Mouse (Mus musculus) neural tube, embryonic 13.5 days (tissue): Measurements from ENCODE around the gene Tpo. TPM values are rescaled to one million over a fixed set of nuclear protein-coding genes. Genes with fewer than 3 reads are reported as not detected.

ENCODE experiments used
- ATAC-seq: fragments of 200-750 bp; cut with Nextera tagmentation; 2 replicates; pipeline ENCODE4 v1.8.0; 2017; ENCODE audit warnings: low read depth, mild to moderate bottlenecking, moderate TSS enrichment, moderate library complexity
- H3K27ac ChIP-seq: fragments of 300-500 bp; sonication (generic); replicated peaks from 2 replicates; pipeline ENCODE4 v1.5.1; 2015; ENCODE audit warnings: moderate library complexity, mild to moderate bottlenecking, inconsistent platforms
- H3K27me3 ChIP-seq: fragments of 300-500 bp; sonication (generic); 2 replicates; pipeline ENCODE4 v1.6.1; 2015; ENCODE audit warnings: mild to moderate bottlenecking, inconsistent platforms
- H3K36me3 ChIP-seq: fragments of 300-500 bp; sonication (generic); 2 replicates; pipeline ENCODE4 v1.6.1; 2015; ENCODE audit warnings: mild to moderate bottlenecking, inconsistent platforms
- H3K4me1 ChIP-seq: fragments of 300-500 bp; sonication (generic); replicated peaks from 2 replicates; pipeline ENCODE4 v1.6.1; 2015; ENCODE audit warnings: inconsistent platforms
- H3K4me2 ChIP-seq: fragments of 300-500 bp; sonication (generic); 2 replicates; pipeline ENCODE4 v1.6.1; 2015; ENCODE audit warnings: inconsistent platforms, mild to moderate bottlenecking, moderate library complexity
- H3K4me3 ChIP-seq: fragments of 300-500 bp; sonication (generic); 2 replicates; pipeline ENCODE4 v1.5.1; 2015; ENCODE audit warnings: mild to moderate bottlenecking, inconsistent platforms
- H3K9ac ChIP-seq: fragments of 300-500 bp; sonication (generic); 2 replicates; pipeline ENCODE4 v1.6.1; 2015; ENCODE audit warnings: moderate library complexity, mild to moderate bottlenecking, inconsistent platforms
- H3K9me3 ChIP-seq: fragments of 300-500 bp; sonication (generic); 2 replicates; pipeline ENCODE4 v1.6.1; 2016; ENCODE audit warnings: inconsistent platforms
- WGBS: fragments of 180-500 bp; shearing (Covaris S2); methylation state at CpG from one replicate; pipeline ENCODE4 v1.1.7; 2015; 5-methylcytosine and 5-hydroxymethylcytosine counted together
- polyA plus RNA-seq: library from polyadenylated mRNA; unstranded; fragments of >200 nt; fragmentation: Nextera tagmentation; extraction: Ambion mirVana; gene quantifications from 2 replicates; pipeline ENCODE4 v1.2.1, GENCODE M21; 2015

The Tpo gene
- polyA plus RNA-seq, 1 experiment from 2014 or later = not detected

DNA sequence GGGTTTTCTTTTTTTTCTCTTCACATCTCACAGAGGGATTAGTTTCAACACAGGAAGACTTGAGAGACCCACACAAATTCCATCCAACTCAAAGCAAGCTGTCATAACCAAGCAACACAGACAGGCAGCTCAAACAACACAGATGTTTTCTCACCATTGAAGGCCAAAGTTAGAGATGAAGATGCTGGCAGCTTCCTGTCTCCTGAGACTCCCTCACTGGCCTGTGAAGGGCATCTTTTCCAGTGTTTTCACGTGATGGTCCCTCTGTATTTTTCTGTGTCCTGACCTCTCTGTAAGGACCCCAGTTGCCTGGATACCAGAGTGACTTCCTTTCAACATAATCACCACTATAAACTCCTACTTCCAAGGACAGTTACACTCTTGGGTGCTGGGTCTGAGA lies 97.0 kb downstream of the Tpo start:
- no peak overlapping the region for H3K4me2 ChIP-seq
- H3K4me3 ChIP-seq = no peak overlapping the region
- no peak for ATAC-seq
- 21% methylated on average over 1 of the region's 1 CpGs for WGBS
- H3K4me1 ChIP-seq = peaks cover 30% of the 10 kb centered on the region
- H3K9ac ChIP-seq = no peak overlapping the region
- H3K27ac ChIP-seq = peak overlapping the region; percentile 74
- no peaks in the 10 kb centered on the region for H3K36me3 ChIP-seq
- no peaks in the 10 kb centered on the region for H3K9me3 ChIP-seq
- no peaks in the 10 kb centered on the region for H3K27me3 ChIP-seq

DNA sequence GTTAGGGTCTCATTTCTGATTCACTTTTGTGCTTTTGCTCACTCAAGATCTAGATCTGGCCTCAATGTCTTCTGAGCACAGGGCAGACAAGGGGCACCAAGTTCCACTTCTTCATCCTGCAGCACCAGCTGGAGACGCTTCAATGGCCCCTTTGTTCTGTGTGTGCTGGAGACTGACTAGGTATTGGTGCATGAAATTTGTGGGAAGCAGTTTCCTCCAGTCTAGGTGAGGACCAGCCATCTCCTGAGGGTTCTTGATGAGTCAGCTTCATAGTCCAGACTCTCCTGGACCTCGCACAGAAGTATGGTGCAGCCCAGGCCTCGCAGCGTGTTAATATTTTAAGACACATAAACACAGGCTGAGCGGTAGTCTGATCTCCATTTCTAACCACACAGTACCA lies 97.7 kb downstream of the Tpo start:
- WGBS = 85% methylated on average over 5 of the region's 5 CpGs
- H3K36me3 ChIP-seq = no peaks in the 10 kb centered on the region
- ATAC-seq = no peak

DNA sequence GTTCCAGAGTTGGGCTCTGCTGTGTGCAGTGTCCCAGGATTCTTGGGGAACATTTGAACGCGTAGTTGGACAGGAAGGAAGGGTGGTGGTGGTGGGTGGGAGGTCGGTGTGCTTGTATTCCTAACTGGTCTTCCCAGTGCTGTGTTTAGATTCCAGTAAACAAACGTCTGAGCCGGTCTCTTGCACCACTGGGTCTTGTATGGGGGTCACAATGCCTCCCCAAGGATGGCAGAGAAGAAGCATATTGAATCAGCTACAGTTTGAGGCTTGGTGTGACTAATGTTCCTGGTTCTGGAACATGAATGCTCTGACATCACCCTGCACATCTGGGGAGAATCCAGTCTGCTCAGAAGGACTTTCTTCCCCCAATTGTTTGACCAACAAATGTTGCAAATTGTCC lies 101.9 kb downstream of the Tpo start:
- H3K27me3 ChIP-seq = no peaks in the 10 kb centered on the region
- no peak overlapping the region for H3K27ac ChIP-seq
- no peak for ATAC-seq
- H3K9me3 ChIP-seq = no peaks in the 10 kb centered on the region
- WGBS = 89% methylated on average over 5 of the region's 5 CpGs
- no peak overlapping the region for H3K4me3 ChIP-seq
- H3K4me2 ChIP-seq = no peak overlapping the region
- H3K36me3 ChIP-seq = no peaks in the 10 kb centered on the region
- no peak overlapping the region for H3K9ac ChIP-seq
- H3K4me1 ChIP-seq = peaks cover 3% of the 10 kb centered on the region

More for the DNA sequence above, 97.7 kb downstream of the Tpo start:
- Histone ChIP-seq H3K9ac (no peak overlapping the region), H3K4me2 (no peak overlapping the region), H3K4me3 (no peak overlapping the region), H3K9me3 (no peaks in the 10 kb centered on the region), H3K4me1 (peaks cover 24% of the 10 kb centered on the region), H3K27ac (no peak overlapping the region), H3K27me3 (no peaks in the 10 kb centered on the region)

DNA sequence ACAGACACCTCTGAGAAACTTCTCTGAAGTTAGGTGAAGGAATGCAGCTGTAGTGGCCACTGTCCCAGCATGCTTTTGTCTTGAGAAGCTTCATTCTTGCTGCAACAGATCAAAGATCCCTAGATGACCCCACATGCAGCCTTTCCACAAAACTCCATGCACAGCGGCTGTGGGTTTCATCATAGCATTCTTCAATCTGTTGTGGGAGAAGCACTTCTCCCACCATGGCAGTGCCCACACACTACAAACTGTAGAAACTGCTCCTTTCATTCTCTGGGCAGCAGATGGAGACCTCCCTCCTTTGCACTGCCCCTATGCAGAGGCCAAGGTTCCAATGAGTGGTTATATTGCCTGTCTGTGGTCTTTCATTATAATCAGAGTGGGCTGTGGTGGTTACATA lies 103.3 kb downstream of the Tpo start:
- no peaks in the 10 kb centered on the region for H3K9me3 ChIP-seq
- no peaks in the 10 kb centered on the region for H3K4me1 ChIP-seq
- no peaks in the 10 kb centered on the region for H3K36me3 ChIP-seq
- H3K9ac ChIP-seq = no peak overlapping the region
- H3K27me3 ChIP-seq = no peaks in the 10 kb centered on the region
- no peak overlapping the region for H3K4me3 ChIP-seq
- no peak overlapping the region for H3K27ac ChIP-seq
- no peak for ATAC-seq
- WGBS = 97% methylated on average over 1 of the region's 1 CpGs
- no peak overlapping the region for H3K4me2 ChIP-seq

DNA sequence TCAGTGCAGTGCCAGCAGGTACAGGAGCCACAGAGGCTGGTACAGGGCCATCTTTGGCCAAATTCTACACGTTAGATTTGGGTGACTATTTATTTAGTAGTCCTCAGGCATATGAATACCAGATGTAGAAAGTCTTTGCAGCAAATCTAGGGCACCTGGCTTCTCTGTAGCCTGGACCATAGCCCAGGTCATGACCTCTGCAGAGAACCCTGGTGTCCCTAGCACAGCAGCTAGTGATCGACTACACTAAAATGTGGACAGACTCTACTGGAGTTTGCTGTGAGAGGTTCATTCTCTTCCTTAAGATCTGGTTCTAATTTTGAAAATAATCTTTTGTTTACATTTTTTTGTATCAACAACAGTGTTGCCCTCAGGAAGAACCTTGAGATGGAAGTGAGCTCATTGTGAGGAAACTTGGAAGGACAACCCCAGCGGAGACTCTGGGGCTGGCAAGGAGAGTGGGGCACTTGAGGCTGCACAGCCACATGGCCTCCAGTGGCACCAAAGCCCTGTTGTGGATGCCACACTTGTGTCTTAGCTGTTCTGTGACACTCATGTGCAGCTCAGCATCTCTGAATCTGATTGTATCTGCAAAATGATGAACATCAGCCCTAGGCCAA lies 104.6 kb downstream of the Tpo start:
- Histone ChIP-seq H3K27ac (no peak overlapping the region), H3K9ac (no peak overlapping the region)
- 82% methylated on average over 3 of the region's 3 CpGs for WGBS

DNA sequence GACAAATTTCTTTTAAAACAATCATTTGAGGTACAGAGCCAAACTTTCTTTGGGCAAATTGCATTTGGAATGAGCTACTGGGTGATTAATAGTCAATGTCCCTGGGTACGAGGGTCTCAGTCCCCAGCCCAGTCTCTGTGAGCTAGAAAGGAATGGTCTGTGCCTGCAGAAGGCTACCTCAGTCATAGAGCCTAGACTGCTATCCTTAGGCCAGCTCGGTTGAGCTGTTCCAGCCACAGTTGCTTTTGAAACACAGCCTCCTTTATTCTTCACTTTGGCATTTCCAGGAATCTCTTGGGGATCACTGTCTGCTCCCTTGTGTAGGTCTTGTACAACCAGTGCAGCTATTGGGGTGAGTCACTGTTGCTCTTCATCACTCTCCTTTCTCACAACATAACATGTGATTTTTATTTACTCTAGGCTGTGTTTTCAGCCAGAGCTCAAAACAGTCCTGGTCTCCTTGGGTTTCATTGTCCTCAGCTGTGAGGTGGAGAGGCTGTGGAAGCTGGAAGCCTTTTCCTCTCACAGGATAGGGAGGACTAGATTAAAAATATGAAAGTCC lies 108.1 kb downstream of the Tpo start:
- no peak overlapping the region for H3K4me2 ChIP-seq
- no peaks in the 10 kb centered on the region for H3K27me3 ChIP-seq
- ATAC-seq = no peak
- H3K4me1 ChIP-seq = no peaks in the 10 kb centered on the region
- H3K9me3 ChIP-seq = no peaks in the 10 kb centered on the region
- WGBS = 51% methylated on average over 2 of the region's 2 CpGs
- no peak overlapping the region for H3K27ac ChIP-seq
- H3K9ac ChIP-seq = no peak overlapping the region
- peaks cover 13% of the 10 kb centered on the region; the same call in 1 of the 2 replicates for H3K36me3 ChIP-seq
- H3K4me3 ChIP-seq = no peak overlapping the region

More for the DNA sequence above, 104.6 kb downstream of the Tpo start:
- 0 out of 2 replicates have a peak, but pooled peaks cover 2% of the 10 kb centered on the region for H3K36me3 ChIP-seq
- H3K4me2 ChIP-seq = no peak overlapping the region
- no peaks in the 10 kb centered on the region for H3K4me1 ChIP-seq
- no peaks in the 10 kb centered on the region for H3K9me3 ChIP-seq
- ATAC-seq = no peak
- H3K27me3 ChIP-seq = no peaks in the 10 kb centered on the region
- H3K4me3 ChIP-seq = no peak overlapping the region

DNA sequence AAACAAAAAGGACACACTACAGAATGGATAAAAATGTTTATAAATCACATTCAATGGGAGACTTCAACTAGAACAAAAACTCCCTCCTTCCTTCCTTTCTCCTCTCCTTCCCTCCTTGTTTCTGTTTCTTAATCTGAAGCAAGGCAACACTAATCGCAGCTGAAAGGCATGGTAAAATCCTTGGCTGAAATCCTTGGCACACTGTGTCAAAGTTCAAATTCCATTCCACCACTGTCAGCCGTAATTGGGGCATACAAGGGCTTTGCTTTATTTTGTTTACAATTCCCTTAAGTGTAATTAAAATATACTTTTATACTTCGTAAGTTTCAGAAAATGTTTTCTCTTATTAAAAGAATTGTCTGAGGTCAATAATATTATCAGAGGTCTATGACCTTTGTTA lies 108.9 kb downstream of the Tpo start:
- H3K4me1 ChIP-seq = no peaks in the 10 kb centered on the region; the same call in 1 of the 2 replicates
- no peak overlapping the region for H3K27ac ChIP-seq
- H3K9me3 ChIP-seq = no peaks in the 10 kb centered on the region
- no peak for ATAC-seq
- H3K4me3 ChIP-seq = no peak overlapping the region
- H3K27me3 ChIP-seq = no peaks in the 10 kb centered on the region
- WGBS = 39% methylated on average over 3 of the region's 3 CpGs
- no peak overlapping the region for H3K4me2 ChIP-seq
- H3K36me3 ChIP-seq = peaks cover 17% of the 10 kb centered on the region; the same call in 1 of the 2 replicates
- H3K9ac ChIP-seq = no peak overlapping the region

DNA sequence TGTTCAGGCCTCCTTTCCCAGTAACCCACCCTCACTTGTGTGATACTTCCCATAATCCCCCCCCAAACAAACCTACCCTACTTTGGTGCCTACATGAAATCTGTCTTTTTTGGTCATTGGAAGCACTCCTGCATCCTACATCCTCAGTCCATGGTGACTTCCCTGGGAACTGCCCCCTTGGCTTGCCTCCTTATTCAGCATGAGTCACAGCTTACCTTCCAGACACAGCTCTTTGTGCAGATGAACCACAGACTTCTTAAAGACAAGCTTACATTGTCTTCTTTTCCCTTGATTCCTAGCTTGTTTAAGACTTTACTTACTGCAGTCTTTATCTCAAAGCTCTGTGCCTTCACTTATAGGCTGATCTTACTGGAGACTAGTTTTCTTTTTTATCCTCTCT lies 112.0 kb downstream of the Tpo start:
- Histone ChIP-seq H3K9me3 (no peaks in the 10 kb centered on the region), H3K27ac (no peak overlapping the region), H3K4me3 (no peak overlapping the region), H3K4me2 (no peak overlapping the region), H3K9ac (no peak overlapping the region), H3K27me3 (no peaks in the 10 kb centered on the region), H3K4me1 (peaks cover 11% of the 10 kb centered on the region; the same call in 1 of the 2 replicates), H3K36me3 (peaks cover 41% of the 10 kb centered on the region)
- no peak for ATAC-seq

DNA sequence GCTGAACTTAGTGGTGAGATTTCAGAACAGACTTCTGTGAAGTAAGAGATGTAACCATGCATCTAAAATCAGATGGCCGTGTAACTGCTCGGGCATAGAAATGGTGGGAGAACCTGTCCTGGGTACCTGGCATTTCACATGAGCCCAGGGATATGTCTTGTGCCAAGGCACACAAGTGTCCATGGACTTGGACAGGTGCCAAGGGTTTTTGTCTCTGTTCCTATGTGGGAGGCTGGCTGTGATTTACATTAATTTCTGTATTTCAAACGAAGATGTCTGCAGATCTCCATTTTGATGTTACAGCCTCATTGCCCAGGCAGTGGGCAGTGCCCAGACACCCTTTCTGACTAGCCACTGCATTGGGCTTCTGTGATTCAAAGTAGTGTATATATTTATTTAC lies 115.3 kb downstream of the Tpo start:
- no peak for ATAC-seq
- WGBS = 81% methylated on average over 3 of the region's 3 CpGs
- Histone ChIP-seq H3K4me3 (no peak overlapping the region), H3K9me3 (no peaks in the 10 kb centered on the region), H3K9ac (no peak overlapping the region), H3K4me2 (no peak overlapping the region), H3K27ac (no peak overlapping the region), H3K27me3 (no peaks in the 10 kb centered on the region), H3K36me3 (peaks cover 65% of the 10 kb centered on the region), H3K4me1 (peaks cover 11% of the 10 kb centered on the region; the same call in 1 of the 2 replicates)

DNA sequence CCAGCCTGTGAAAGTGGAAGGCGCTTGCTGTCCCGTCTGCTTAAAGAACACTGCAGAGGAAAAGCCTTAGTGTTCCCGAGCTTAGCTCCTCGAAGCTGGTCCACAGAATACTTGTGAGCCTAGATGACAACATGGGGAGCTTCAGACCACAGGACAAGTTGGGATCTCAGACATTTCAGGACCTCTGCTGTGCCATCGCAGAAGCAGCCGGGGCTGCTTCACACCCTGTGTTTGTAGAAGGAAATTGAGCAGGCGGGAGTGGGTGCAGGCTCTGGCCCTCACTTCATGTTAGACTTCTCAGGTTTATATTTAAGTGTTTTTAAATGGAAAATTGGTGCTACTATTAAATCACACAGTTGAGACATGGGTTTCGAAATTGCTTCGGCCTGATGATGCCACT lies 116.9 kb downstream of the Tpo start:
- H3K27me3 ChIP-seq = no peaks in the 10 kb centered on the region
- 93% methylated on average over 9 of the region's 9 CpGs for WGBS
- no peak overlapping the region for H3K27ac ChIP-seq
- H3K4me3 ChIP-seq = no peak overlapping the region
- H3K4me2 ChIP-seq = no peak overlapping the region
- no peak overlapping the region for H3K9ac ChIP-seq
- H3K4me1 ChIP-seq = peaks cover 11% of the 10 kb centered on the region; the same call in 1 of the 2 replicates
- H3K9me3 ChIP-seq = no peaks in the 10 kb centered on the region
- peaks cover 81% of the 10 kb centered on the region for H3K36me3 ChIP-seq
- no peak for ATAC-seq

DNA sequence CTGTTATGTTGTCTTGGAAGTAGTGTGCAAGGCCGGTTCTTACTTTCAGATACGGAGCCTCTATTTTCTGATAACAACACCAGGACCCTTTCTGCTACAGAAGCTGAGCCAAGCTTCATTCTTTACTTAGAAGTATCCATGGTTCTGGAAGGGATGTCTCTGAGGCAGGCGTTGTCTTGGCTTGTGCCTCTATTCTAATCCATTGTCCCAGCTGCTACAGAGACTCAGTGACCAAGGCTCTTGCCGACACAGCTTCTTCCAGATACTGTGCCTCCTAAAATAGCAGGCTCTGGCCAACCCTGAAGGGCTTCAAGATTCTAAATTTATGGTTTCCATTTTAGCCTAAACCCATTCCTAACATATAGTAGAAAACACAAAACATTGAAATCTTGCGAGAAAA lies 123.7 kb downstream of the Tpo start:
- Histone ChIP-seq H3K4me3 (no peak overlapping the region), H3K36me3 (peaks cover 88% of the 10 kb centered on the region), H3K4me1 (peaks cover 13% of the 10 kb centered on the region), H3K27ac (no peak overlapping the region), H3K4me2 (no peak overlapping the region), H3K9me3 (no peaks in the 10 kb centered on the region), H3K27me3 (no peaks in the 10 kb centered on the region), H3K9ac (no peak overlapping the region)
- WGBS = 88% methylated on average over 5 of the region's 5 CpGs
- ATAC-seq = no peak

DNA sequence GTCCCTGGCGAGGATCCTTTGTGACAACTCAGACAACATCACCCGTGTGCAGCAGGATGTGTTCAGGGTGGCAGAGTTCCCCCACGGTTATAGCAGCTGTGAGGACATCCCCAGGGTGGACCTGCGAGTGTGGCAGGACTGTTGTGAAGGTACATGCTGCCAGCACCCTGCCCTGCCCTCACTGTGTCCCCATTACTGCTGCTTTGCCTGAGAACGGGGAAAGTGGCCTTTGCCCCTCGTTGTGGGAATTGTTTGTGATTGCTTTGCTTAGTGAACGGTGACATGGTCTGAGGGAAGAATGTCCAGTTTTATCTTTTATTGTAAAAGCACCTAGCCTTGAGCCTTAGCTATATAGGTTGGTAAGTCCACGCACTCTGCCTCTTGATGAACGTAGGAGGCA lies 125.8 kb downstream of the Tpo start:
- H3K27ac ChIP-seq = no peak overlapping the region
- H3K9me3 ChIP-seq = no peaks in the 10 kb centered on the region
- WGBS = 87% methylated on average over 9 of the region's 9 CpGs
- H3K4me3 ChIP-seq = no peak overlapping the region
- no peaks in the 10 kb centered on the region for H3K27me3 ChIP-seq
- no peak overlapping the region for H3K9ac ChIP-seq
- H3K36me3 ChIP-seq = peaks cover 88% of the 10 kb centered on the region
- no peak overlapping the region for H3K4me2 ChIP-seq
- ATAC-seq = no peak
- H3K4me1 ChIP-seq = peaks cover 20% of the 10 kb centered on the region
